Mouse (Mus musculus) brain, embryonic 14.5 days (tissue): ENCODE measurements around the gene Kcnj3.

Source experiments
- CTCF ChIP-seq: fragments of 200-500 bp; IDR thresholded peaks from 2 replicates; pipeline ENCODE4 v1.5.1; 2012; ENCODE audit warnings: inconsistent platforms, mild to moderate bottlenecking, moderate library complexity, borderline replicate concordance; ENCODE audit not compliant: insufficient read depth, insufficient read length; ENCODE audit errors: extremely low read depth
- POLR2A ChIP-seq: fragments of 200-500 bp; IDR thresholded peaks from 2 replicates; pipeline ENCODE4 v1.6.1; 2012; ENCODE audit warnings: mild to moderate bottlenecking, inconsistent platforms, borderline replicate concordance; ENCODE audit not compliant: poor library complexity, insufficient read depth, insufficient read length, severe bottlenecking; ENCODE audit errors: extremely low read depth

GRCm38 (mm10) chr2:55517297-55517696 lies 81.5 kb downstream of the Kcnj3 start:
- no peak for TF ChIP-seq POLR2A
- TF ChIP-seq CTCF: no peak
